Mouse (Mus musculus) small intestine, adult 2 months (tissue): Measurements from ENCODE around the gene Slc11a2. TPM values are rescaled to one million over a fixed set of nuclear protein-coding genes. Genes with fewer than 3 reads are reported as not detected.

Source experiments
- H3K27ac ChIP-seq: fragments of 200-500 bp; 2 replicates; pipeline ENCODE4 v1.5.1; 2012; ENCODE audit warnings: low read depth, low read length, control low read depth, inconsistent platforms; ENCODE audit not compliant: insufficient read depth
- H3K27me3 ChIP-seq: fragments of 200-500 bp; 2 replicates; pipeline ENCODE4 v1.6.1; 2012; ENCODE audit warnings: mild to moderate bottlenecking, moderate library complexity, low read length, inconsistent platforms; ENCODE audit not compliant: control insufficient read depth, insufficient read depth
- H3K36me3 ChIP-seq: fragments of 200-500 bp; 2 replicates; pipeline ENCODE4 v1.6.1; 2012; ENCODE audit warnings: mild to moderate bottlenecking, low read length, control low read depth, inconsistent platforms; ENCODE audit not compliant: control insufficient read depth, insufficient read depth
- H3K4me1 ChIP-seq: fragments of 200-500 bp; 2 replicates; pipeline ENCODE4 v1.6.1; 2012; ENCODE audit warnings: low read length, inconsistent platforms, mixed read lengths; ENCODE audit not compliant: control insufficient read depth, insufficient read depth, insufficient read length
- H3K4me3 ChIP-seq: fragments of 200-500 bp; 2 replicates; pipeline ENCODE4 v1.5.1; 2012; ENCODE audit warnings: low read depth, mild to moderate bottlenecking, control low read depth, inconsistent platforms, low read length, moderate library complexity
- CTCF ChIP-seq: fragments of 200-500 bp; IDR thresholded peaks from 2 replicates; pipeline ENCODE4 v1.5.1; 2012; ENCODE audit warnings: low read depth, mild to moderate bottlenecking, control low read depth, inconsistent platforms, low read length, moderate library complexity, mixed read lengths; ENCODE audit not compliant: insufficient replicate concordance, insufficient read length; ENCODE audit errors: extremely low read depth
- POLR2A ChIP-seq: fragments of 200-500 bp; IDR thresholded peaks from 2 replicates; pipeline ENCODE4 v1.6.1; 2012; ENCODE audit warnings: low read depth, mild to moderate bottlenecking, control low read depth, inconsistent platforms, low read length, moderate library complexity
- WGBS: fragments of 180-500 bp; shearing (Covaris S2); methylation state at CpG from one replicate; pipeline ENCODE4 v1.1.7; 2018; 5-methylcytosine and 5-hydroxymethylcytosine counted together
- polyA plus RNA-seq: library from polyadenylated mRNA; depleted of rRNA; stranded (reverse); fragments of >200 nt; gene quantifications from 2 replicates; pipeline ENCODE4 v1.2.3, GENCODE M21; 2012

Slc11a2 gene
- polyA plus RNA-seq, 1 experiment, result 39.4 TPM

- no peaks in the 10 kb centered on the region for H3K27me3 ChIP-seq
- no peak overlapping the region for H3K27ac ChIP-seq
- H3K36me3 ChIP-seq, result no peaks in the 10 kb centered on the region
- H3K4me1 ChIP-seq, result peaks cover 3% of the 10 kb centered on the region
- TF ChIP-seq POLR2A, result no peak
- no peak for TF ChIP-seq CTCF
- WGBS, result 72% methylated on average over 11 of the region's 11 CpGs
- no peak overlapping the region for H3K4me3 ChIP-seq
Measured at GRCm38 (mm10) chr15:100452486-100452885, 27.6 kb upstream of the Slc11a2 start.

GRCm38 (mm10) chr15:100451245-100451644 is 26.4 kb upstream of the Slc11a2 start:
- Histone ChIP-seq H3K4me3 (no peak overlapping the region), H3K4me1 (no peaks in the 10 kb centered on the region), H3K27me3 (no peaks in the 10 kb centered on the region), H3K27ac (no peak overlapping the region), H3K36me3 (no peaks in the 10 kb centered on the region)
- TF ChIP-seq POLR2A (no peak), CTCF (no peak)
- 75% methylated on average over 16 of the region's 16 CpGs for WGBS

- WGBS, result 94% methylated on average over 3 of the region's 3 CpGs
- Histone ChIP-seq H3K27ac (no peak overlapping the region), H3K27me3 (no peaks in the 10 kb centered on the region), H3K36me3 (no peaks in the 10 kb centered on the region), H3K4me3 (no peak overlapping the region), H3K4me1 (no peaks in the 10 kb centered on the region)
- TF ChIP-seq CTCF (no peak), POLR2A (no peak)
Measured at GRCm38 (mm10) chr15:100449495-100449894, 24.6 kb upstream of the Slc11a2 start.

GRCm38 (mm10) chr15:100448572-100448971 is 23.7 kb upstream of the Slc11a2 start:
- H3K36me3 ChIP-seq, result no peaks in the 10 kb centered on the region
- no peaks in the 10 kb centered on the region for H3K4me1 ChIP-seq
- H3K27ac ChIP-seq, result no peak overlapping the region
- no peaks in the 10 kb centered on the region for H3K27me3 ChIP-seq
- TF ChIP-seq CTCF, result no peak
- no peak for TF ChIP-seq POLR2A
- WGBS, result 83% methylated on average over 4 of the region's 4 CpGs
- H3K4me3 ChIP-seq, result no peak overlapping the region

GRCm38 (mm10) chr15:100446887-100447286 is 22.0 kb upstream of the Slc11a2 start:
- H3K27me3 ChIP-seq, result no peaks in the 10 kb centered on the region
- no peaks in the 10 kb centered on the region for H3K36me3 ChIP-seq
- peaks cover 2% of the 10 kb centered on the region; the same call in 1 of the 2 replicates for H3K4me1 ChIP-seq
- 74% methylated on average over 2 of the region's 2 CpGs for WGBS
- no peak overlapping the region for H3K27ac ChIP-seq
- TF ChIP-seq POLR2A, result no peak
- TF ChIP-seq CTCF, result no peak
- no peak overlapping the region for H3K4me3 ChIP-seq

- WGBS, result 2% methylated on average over 25 of the region's 31 CpGs
- no peaks in the 10 kb centered on the region for H3K36me3 ChIP-seq
- H3K4me3 ChIP-seq, result peak overlapping the region; percentile 51
- peaks cover 2% of the 10 kb centered on the region for H3K4me1 ChIP-seq
- peak overlapping the region; percentile 52 for H3K27ac ChIP-seq
- TF ChIP-seq CTCF (no peak), POLR2A (no peak)
- no peaks in the 10 kb centered on the region for H3K27me3 ChIP-seq
Measured at GRCm38 (mm10) chr15:100443126-100443922, 18.5 kb upstream of the Slc11a2 start.

- H3K4me3 ChIP-seq, result no peak overlapping the region
- H3K4me1 ChIP-seq, result peaks cover 4% of the 10 kb centered on the region
- no peaks in the 10 kb centered on the region for H3K27me3 ChIP-seq
- H3K27ac ChIP-seq, result no peak overlapping the region
- TF ChIP-seq CTCF (no peak), POLR2A (no peak)
- 31% methylated on average over 10 of the region's 10 CpGs for WGBS
- no peaks in the 10 kb centered on the region for H3K36me3 ChIP-seq
Measured at GRCm38 (mm10) chr15:100436518-100436917, 11.6 kb upstream of the Slc11a2 start.
